ENCODE assay signal across 13 mouse cellular contexts in the genomic region with DNA sequence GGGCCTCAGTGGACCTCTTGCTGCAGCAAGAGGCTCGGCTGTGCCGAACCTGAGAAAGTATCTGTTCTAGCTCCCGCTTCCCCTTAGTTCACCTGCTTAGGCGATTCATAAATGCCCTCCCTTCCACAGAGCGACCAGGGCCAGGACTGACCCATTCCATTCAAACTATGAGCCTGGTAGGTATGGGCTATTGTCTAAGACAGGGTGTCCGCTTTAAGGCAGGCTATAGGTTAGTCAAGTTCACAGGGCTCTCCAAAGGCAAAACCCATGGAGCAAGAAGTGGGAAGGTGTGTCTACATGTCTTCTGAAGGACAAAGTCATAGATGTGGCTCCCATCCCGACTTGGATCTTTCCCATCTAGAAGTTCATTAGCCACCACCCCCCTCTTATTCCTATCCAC. TPM values are rescaled to one million over a fixed set of nuclear protein-coding genes. Genes with fewer than 3 reads are reported as not detected.
DNase-seq lines count a peak whose midpoint lies in the region; ATAC-seq and TF ChIP-seq lines count a peak whose summit lies in the region.
"Had no signal": no experiment of that assay in that cellular context is flagged by ENCODE, and none has a peak within 500 bp of the region (broad histone marks: within the 10 kb centered on the region; RNA-seq: fewer than 3 reads in every experiment).

No protein-coding gene starts in this region.

- H3K27me3 ChIP-seq in kidney, embryonic 14.5 days (ENCODE audit: control insufficient read depth, insufficient read depth, low read length): peaks cover 47% of the 10 kb centered on the region
- H3K27me3 ChIP-seq in embryonic facial prominence, embryonic 13.5 days: peaks cover 57% of the 10 kb centered on the region
- H3K27me3 ChIP-seq in hindbrain, embryonic 11.5 days (ENCODE audit: control insufficient read depth, insufficient read depth, low read length): peaks cover 12% of the 10 kb centered on the region
- no peaks in the 10 kb centered on the region for H3K27me3 ChIP-seq in midbrain, postnatal 0 days (ENCODE audit: insufficient read depth, low read length)
- peaks cover 57% of the 10 kb centered on the region for H3K27me3 ChIP-seq in heart, embryonic 12.5 days (replicated peaks)

- no peak overlapping the region for H3K27ac ChIP-seq in kidney, embryonic 14.5 days (ENCODE audit: low read depth, low read length)
- no peak overlapping the region for H3K27ac ChIP-seq in embryonic facial prominence, embryonic 13.5 days
- H3K27ac ChIP-seq in hindbrain, embryonic 11.5 days (ENCODE audit: low read depth, low read length): peak overlapping the region; percentile 98
- peak overlapping the region; percentile 95 for H3K27ac ChIP-seq in midbrain, postnatal 0 days (ENCODE audit: low read depth, low read length)
- no peak overlapping the region for H3K27ac ChIP-seq in heart, embryonic 12.5 days (ENCODE audit: poor library complexity, severe bottlenecking)
- H3K27ac ChIP-seq: kidney, postnatal 0 days had no signal

- peak overlapping the region; percentile 85 for H3K4me3 ChIP-seq in kidney, embryonic 14.5 days (ENCODE audit: low read length)
- 0 out of 2 replicates have a peak overlapping the region, but pooled peaks have one; percentile 85 for H3K4me3 ChIP-seq in embryonic facial prominence, embryonic 13.5 days
- H3K4me3 ChIP-seq in hindbrain, embryonic 11.5 days (ENCODE audit: low read depth, low read length): peak overlapping the region; percentile 84
- peak overlapping the region; percentile 76 for H3K4me3 ChIP-seq in midbrain, postnatal 0 days (ENCODE audit: low read depth, low read length)
- no peak overlapping the region for H3K4me3 ChIP-seq in heart, embryonic 12.5 days

- ATAC-seq in kidney, embryonic 14.5 days (ENCODE audit: low FRiP score, low TSS enrichment): no peak
- ATAC-seq in embryonic facial prominence, embryonic 13.5 days (ENCODE audit: insufficient number of reproducible peaks, insufficient read depth, low FRiP score, low TSS enrichment, low read depth): no peak
- no peak for ATAC-seq in hindbrain, embryonic 11.5 days (ENCODE audit: low FRiP score)
- ATAC-seq in midbrain, postnatal 0 days (ENCODE audit: low FRiP score): no peak
- no peak for ATAC-seq in heart, embryonic 12.5 days (ENCODE audit: insufficient number of reproducible peaks, low FRiP score)
- ATAC-seq: Patski had no signal

- no peaks in the 10 kb centered on the region for H3K9me3 ChIP-seq in kidney, embryonic 14.5 days (ENCODE audit: control insufficient read depth, low read length)
- no peaks in the 10 kb centered on the region for H3K9me3 ChIP-seq in embryonic facial prominence, embryonic 13.5 days
- H3K9me3 ChIP-seq in hindbrain, embryonic 11.5 days (ENCODE audit: control insufficient read depth, low read length): no peaks in the 10 kb centered on the region
- no peaks in the 10 kb centered on the region for H3K9me3 ChIP-seq in midbrain, postnatal 0 days (ENCODE audit: low read length)
- no peaks in the 10 kb centered on the region for H3K9me3 ChIP-seq in heart, embryonic 12.5 days (replicated peaks)

- peak overlapping the region; percentile 71; the same call in 1 of the 2 replicates for H3K4me2 ChIP-seq in kidney, embryonic 14.5 days (replicated peaks; ENCODE audit: low read depth, low read length)
- H3K4me2 ChIP-seq in embryonic facial prominence, embryonic 13.5 days: peak overlapping the region; percentile 83
- peak overlapping the region; percentile 79 for H3K4me2 ChIP-seq in hindbrain, embryonic 11.5 days (replicated peaks; ENCODE audit: low read depth, low read length)
- peak overlapping the region; percentile 92 for H3K4me2 ChIP-seq in midbrain, postnatal 0 days (ENCODE audit: low read depth, low read length, poor library complexity, severe bottlenecking)
- no peak overlapping the region for H3K4me2 ChIP-seq in heart, embryonic 12.5 days

- H3K36me3 ChIP-seq in kidney, embryonic 14.5 days (ENCODE audit: control insufficient read depth, insufficient read depth, low read length): peaks cover 12% of the 10 kb centered on the region; the same call in 1 of the 2 replicates
- peaks cover 10% of the 10 kb centered on the region; the same call in 1 of the 2 replicates for H3K36me3 ChIP-seq in embryonic facial prominence, embryonic 13.5 days
- no peaks in the 10 kb centered on the region for H3K36me3 ChIP-seq in hindbrain, embryonic 11.5 days (ENCODE audit: control insufficient read depth, insufficient read depth, low read length)
- no peaks in the 10 kb centered on the region for H3K36me3 ChIP-seq in midbrain, postnatal 0 days (ENCODE audit: insufficient read depth, low read length)
- peaks cover 5% of the 10 kb centered on the region; the same call in 1 of the 2 replicates for H3K36me3 ChIP-seq in heart, embryonic 12.5 days

- no peak for DNase-seq in kidney, postnatal 36 days
- no peak for DNase-seq in hindbrain, embryonic 11.5 days (ENCODE audit: low spot score)
- no peak for DNase-seq in midbrain, postnatal 0 days (ENCODE audit: low spot score)
- DNase-seq in MN1 (ENCODE audit: low spot score): no peak
- no peak for DNase-seq in spleen, postnatal 14 days (ENCODE audit: low spot score in 2 of 2)
- DNase-seq: adrenal gland, postnatal 14 days; cerebellum, adult 18-20 months; retina, postnatal 1 day had no signal

- TF ChIP-seq CTCF in midbrain, postnatal 0 days (IDR thresholded peaks at IDR 0.05): no peak

- H3K9ac ChIP-seq in kidney, embryonic 14.5 days (ENCODE audit: low read depth, low read length): no peak overlapping the region
- H3K9ac ChIP-seq in embryonic facial prominence, embryonic 13.5 days: no peak overlapping the region
- peak overlapping the region; percentile 97 for H3K9ac ChIP-seq in hindbrain, embryonic 11.5 days (ENCODE audit: low read depth, low read length)
- H3K9ac ChIP-seq in midbrain, postnatal 0 days (replicated peaks; ENCODE audit: low read length, poor library complexity, severe bottlenecking): peak overlapping the region; percentile 73
- no peak overlapping the region for H3K9ac ChIP-seq in heart, embryonic 12.5 days

- 75% methylated on average over 7 of the region's 7 CpGs for WGBS in kidney, embryonic 14.5 days
- 79% methylated on average over 7 of the region's 7 CpGs for WGBS in embryonic facial prominence, embryonic 13.5 days
- 37% methylated on average over 7 of the region's 7 CpGs for WGBS in hindbrain, embryonic 11.5 days
- 27% methylated on average over 7 of the region's 7 CpGs for WGBS in midbrain, postnatal 0 days
- 70% methylated on average over 7 of the region's 7 CpGs for WGBS in heart, embryonic 12.5 days

- peaks cover 41% of the 10 kb centered on the region for H3K4me1 ChIP-seq in kidney, embryonic 14.5 days (ENCODE audit: control insufficient read depth, insufficient read depth, low read length)
- peaks cover 61% of the 10 kb centered on the region for H3K4me1 ChIP-seq in embryonic facial prominence, embryonic 13.5 days
- peaks cover 32% of the 10 kb centered on the region for H3K4me1 ChIP-seq in hindbrain, embryonic 11.5 days (replicated peaks; ENCODE audit: control insufficient read depth, insufficient read depth, low read length)
- peaks cover 35% of the 10 kb centered on the region; the same call in 1 of the 2 replicates for H3K4me1 ChIP-seq in midbrain, postnatal 0 days (ENCODE audit: insufficient read depth, low read length)
- H3K4me1 ChIP-seq in heart, embryonic 12.5 days (replicated peaks): peaks cover 63% of the 10 kb centered on the region

RNA-seq across cellular contexts. Expression of gene Pank4, which starts 1.2 kb away (rescaled TPM):
- polyA plus RNA-seq in kidney, embryonic 14.5 days (2014; fragmentation: Nextera tagmentation; extraction: Ambion mirVana): 34.9 and 43.9 TPM in 2 replicates
- 48.3 and 54.1 TPM in 2 replicates for polyA plus RNA-seq in embryonic facial prominence, embryonic 13.5 days (2015; fragmentation: Nextera tagmentation; extraction: Ambion mirVana)
- 31.5 and 37.4 TPM in 2 replicates for polyA plus RNA-seq in hindbrain, embryonic 11.5 days (2014; fragmentation: Nextera tagmentation; extraction: Ambion mirVana)
- total RNA-seq in midbrain, postnatal 0 days (2014; rRNA removed): 36.7 and 39.8 TPM in 2 replicates
- 27.3 and 28.8 TPM in 2 replicates for polyA plus RNA-seq in midbrain, postnatal 0 days (2015; fragmentation: Nextera tagmentation; extraction: Ambion mirVana)
- 45.7 and 46.2 TPM in 2 replicates for polyA plus RNA-seq in heart, embryonic 12.5 days (2016; fragmentation: Nextera tagmentation; extraction: Ambion mirVana)

RNA-seq across cellular contexts. Expression of gene Hes5, which starts 2.0 kb away (rescaled TPM):
- polyA plus RNA-seq in kidney, embryonic 14.5 days (2014; fragmentation: Nextera tagmentation; extraction: Ambion mirVana): 8.1 and 15.5 TPM in 2 replicates
- polyA plus RNA-seq in embryonic facial prominence, embryonic 13.5 days (2015; fragmentation: Nextera tagmentation; extraction: Ambion mirVana): 4.2 and 6.0 TPM in 2 replicates
- 159 and 269 TPM in 2 replicates for polyA plus RNA-seq in hindbrain, embryonic 11.5 days (2014; fragmentation: Nextera tagmentation; extraction: Ambion mirVana)
- 111 and 115 TPM in 2 replicates for total RNA-seq in midbrain, postnatal 0 days (2014; rRNA removed)
- 165 and 180 TPM in 2 replicates for polyA plus RNA-seq in midbrain, postnatal 0 days (2015; fragmentation: Nextera tagmentation; extraction: Ambion mirVana)
- 0.70 TPM in 1 of 2 replicates, not detected in the other for polyA plus RNA-seq in heart, embryonic 12.5 days (2016; fragmentation: Nextera tagmentation; extraction: Ambion mirVana)
- total RNA-seq: adrenal gland, postnatal 14 days had no signal
- polyA plus RNA-seq: Patski had no signal

RNA-seq across cellular contexts. Expression of gene Tnfrsf14, which starts 34.3 kb away (rescaled TPM):
- 0.42 and 0.47 TPM in 2 replicates for polyA plus RNA-seq in kidney, embryonic 14.5 days (2014; fragmentation: Nextera tagmentation; extraction: Ambion mirVana)
- polyA plus RNA-seq in embryonic facial prominence, embryonic 13.5 days (2015; fragmentation: Nextera tagmentation; extraction: Ambion mirVana): 1.6 and 1.8 TPM in 2 replicates
- 1.0 and 1.1 TPM in 2 replicates for polyA plus RNA-seq in hindbrain, embryonic 11.5 days (2014; fragmentation: Nextera tagmentation; extraction: Ambion mirVana)
- 1.1 and 2.3 TPM in 2 replicates for total RNA-seq in midbrain, postnatal 0 days (2014; rRNA removed)
- polyA plus RNA-seq in midbrain, postnatal 0 days (2015; fragmentation: Nextera tagmentation; extraction: Ambion mirVana): not detected in 2 replicates
- polyA plus RNA-seq in heart, embryonic 12.5 days (2016; fragmentation: Nextera tagmentation; extraction: Ambion mirVana): 1.8 and 2.9 TPM in 2 replicates

Comparison
In these comparisons a context has a peak if more than half of its experiments do, and no peak if none do; other contexts are left out.
1. H3K27ac ChIP-seq: peak in hindbrain, embryonic 11.5 days (single experiment) and midbrain, postnatal 0 days (single experiment); none in kidney, embryonic 14.5 days (single experiment), embryonic facial prominence, embryonic 13.5 days (single experiment) and heart, embryonic 12.5 days (single experiment).
2. H3K9ac ChIP-seq: peak in hindbrain, embryonic 11.5 days (single experiment) and midbrain, postnatal 0 days (single experiment); none in kidney, embryonic 14.5 days (single experiment), embryonic facial prominence, embryonic 13.5 days (single experiment) and heart, embryonic 12.5 days (single experiment).